Mouse (Mus musculus): ENCODE results near the gene Pyroxd1.

GRCm38 (mm10) chr6:142326598-142326997, 18.9 kb upstream of the Pyroxd1 start:
- TF ChIP-seq POLR2A (IDR thresholded peaks at IDR 0.05; ENCODE audit: insufficient read length, low read depth), result no peak
- no peak for TF ChIP-seq CEBPB (IDR thresholded peaks at IDR 0.05; ENCODE audit: insufficient read depth, poor library complexity, severe bottlenecking)
- no peak for TF ChIP-seq USF1 (IDR thresholded peaks at IDR 0.05; ENCODE audit: low read depth)
- no peak for TF ChIP-seq MAX (IDR thresholded peaks at IDR 0.05; ENCODE audit: low read depth)
- TF ChIP-seq MYOD1 (IDR thresholded peaks at IDR 0.05; ENCODE audit: control insufficient read depth in 1 of 3, insufficient read length in 2 of 3, low read depth in 2 of 3), result no peak
- TF ChIP-seq TCF12 (IDR thresholded peaks at IDR 0.05; ENCODE audit: insufficient read depth, poor library complexity, severe bottlenecking), result no peak
- TF ChIP-seq MYOG (IDR thresholded peaks at IDR 0.05; ENCODE audit: control insufficient read depth in 1 of 3, insufficient read depth in 1 of 3, insufficient read length in 2 of 3, low read depth in 2 of 3), result no peak
- TF ChIP-seq POLR2AphosphoS2 (IDR thresholded peaks at IDR 0.05; ENCODE audit: insufficient read length, low read depth), result no peak
- TF ChIP-seq REST (IDR thresholded peaks at IDR 0.05; ENCODE audit: insufficient read depth, insufficient read length), result no peak
